Mouse (Mus musculus): ENCODE measurements around the gene Ccdc194. TPM values are rescaled to one million over a fixed set of nuclear protein-coding genes. Genes with fewer than 3 reads are reported as not detected.
A peak's percentile ranks its signal among the peaks of the same experiment; 100 is the strongest.

Gene Ccdc194
- polyA plus RNA-seq, 1 experiment = 0.04 TPM

GRCm38 (mm10) chr8:71572077-71572476 lies 46.6 kb upstream of the Ccdc194 start:
- H3K4me3 ChIP-seq = no peak overlapping the region
- no peak overlapping the region for H3K4me2 ChIP-seq (ENCODE audit: low read depth)
- H3K27me3 ChIP-seq (ENCODE audit: control insufficient read depth, insufficient read depth, insufficient read length) = no peaks in the 10 kb centered on the region
- no peak for TF ChIP-seq REST (IDR thresholded peaks at IDR 0.05; ENCODE audit: insufficient read depth, insufficient read length)
- TF ChIP-seq E2F4 (IDR thresholded peaks at IDR 0.05; ENCODE audit: insufficient read depth) = no peak
- TF ChIP-seq MAX (IDR thresholded peaks at IDR 0.05; ENCODE audit: low read depth) = no peak
- no peak for TF ChIP-seq POLR2AphosphoS2 (IDR thresholded peaks at IDR 0.05; ENCODE audit: insufficient read length, low read depth)
- TF ChIP-seq MYOD1 (IDR thresholded peaks at IDR 0.05; ENCODE audit: control insufficient read depth in 1 of 3, insufficient read length in 2 of 3, low read depth in 2 of 3) = no peak
- TF ChIP-seq TCF12 (IDR thresholded peaks at IDR 0.05; ENCODE audit: insufficient read depth, poor library complexity, severe bottlenecking) = no peak
- TF ChIP-seq SRF (IDR thresholded peaks at IDR 0.05; ENCODE audit: control insufficient read depth, insufficient read length, low read depth) = no peak
- no peak for TF ChIP-seq USF1 (IDR thresholded peaks at IDR 0.05; ENCODE audit: low read depth)
- no peak for TF ChIP-seq TCF3 (IDR thresholded peaks at IDR 0.05; ENCODE audit: insufficient read length, low read depth)
- TF ChIP-seq CEBPB (IDR thresholded peaks at IDR 0.05; ENCODE audit: insufficient read depth, poor library complexity, severe bottlenecking) = no peak
- no peak for TF ChIP-seq POLR2A (IDR thresholded peaks at IDR 0.05; ENCODE audit: insufficient read length, low read depth)
- TF ChIP-seq MYOG (IDR thresholded peaks at IDR 0.05; ENCODE audit: control insufficient read depth in 1 of 3, insufficient read depth in 1 of 3, insufficient read length in 2 of 3, low read depth in 2 of 3) = no peak
- no peaks in the 10 kb centered on the region for H3K79me2 ChIP-seq (ENCODE audit: control insufficient read depth, insufficient read depth)
- H3K36me3 ChIP-seq (ENCODE audit: control insufficient read depth, insufficient read depth) = no peaks in the 10 kb centered on the region
- no peak overlapping the region for H3ac ChIP-seq (ENCODE audit: control insufficient read depth, insufficient read length)

- TF ChIP-seq REST (IDR thresholded peaks at IDR 0.05; ENCODE audit: insufficient read depth, insufficient read length) (no peak), USF1 (IDR thresholded peaks at IDR 0.05; ENCODE audit: low read depth) (peak; percentile 74), POLR2AphosphoS2 (IDR thresholded peaks at IDR 0.05; ENCODE audit: insufficient read length, low read depth) (no peak), SRF (IDR thresholded peaks at IDR 0.05; ENCODE audit: control insufficient read depth, insufficient read length, low read depth) (peak; percentile 20), TCF3 (IDR thresholded peaks at IDR 0.05; ENCODE audit: insufficient read length, low read depth) (no peak), POLR2A (IDR thresholded peaks at IDR 0.05; ENCODE audit: insufficient read length, low read depth) (peak; percentile 46)
- H3K79me2 ChIP-seq (ENCODE audit: control insufficient read depth, insufficient read depth) = no peaks in the 10 kb centered on the region
- H3K4me3 ChIP-seq = peak overlapping the region; percentile 35
- peak overlapping the region; percentile 90 for H3K4me2 ChIP-seq (ENCODE audit: low read depth)
- H3K36me3 ChIP-seq (ENCODE audit: control insufficient read depth, insufficient read depth) = no peaks in the 10 kb centered on the region
- no peaks in the 10 kb centered on the region for H3K27me3 ChIP-seq (ENCODE audit: control insufficient read depth, insufficient read depth, insufficient read length)
- peak overlapping the region; percentile 36 for H3ac ChIP-seq (ENCODE audit: control insufficient read depth, insufficient read length)
These were observed 44.9 kb upstream of the Ccdc194 start for GRCm38 (mm10) chr8:71570291-71570954.

GRCm38 (mm10) chr8:71569366-71570290 lies 44.1 kb upstream of the Ccdc194 start:
- Histone ChIP-seq H3K27me3 (ENCODE audit: control insufficient read depth, insufficient read depth, insufficient read length) (no peaks in the 10 kb centered on the region), H3K4me2 (ENCODE audit: low read depth) (peak overlapping the region; percentile 90), H3K79me2 (ENCODE audit: control insufficient read depth, insufficient read depth) (no peaks in the 10 kb centered on the region), H3K36me3 (ENCODE audit: control insufficient read depth, insufficient read depth) (no peaks in the 10 kb centered on the region), H3K4me3 (peak overlapping the region; percentile 35), H3ac (ENCODE audit: control insufficient read depth, insufficient read length) (peak overlapping the region; percentile 36)
- TF ChIP-seq MYOD1 (IDR thresholded peaks at IDR 0.05; ENCODE audit: control insufficient read depth in 1 of 3, insufficient read length in 2 of 3, low read depth in 2 of 3) (no peak), MAX (IDR thresholded peaks at IDR 0.05; ENCODE audit: low read depth) (no peak), TCF3 (IDR thresholded peaks at IDR 0.05; ENCODE audit: insufficient read length, low read depth) (no peak), E2F4 (IDR thresholded peaks at IDR 0.05; ENCODE audit: insufficient read depth) (no peak), REST (IDR thresholded peaks at IDR 0.05; ENCODE audit: insufficient read depth, insufficient read length) (no peak)

- H3K36me3 ChIP-seq (ENCODE audit: control insufficient read depth, insufficient read depth) = no peaks in the 10 kb centered on the region
- TF ChIP-seq MYOG (IDR thresholded peaks at IDR 0.05; ENCODE audit: control insufficient read depth in 1 of 3, insufficient read depth in 1 of 3, insufficient read length in 2 of 3, low read depth in 2 of 3) = no peak
- H3K4me3 ChIP-seq = peak overlapping the region; percentile 35
- peak overlapping the region; percentile 18 for H3K4me2 ChIP-seq (ENCODE audit: low read depth)
- H3ac ChIP-seq (ENCODE audit: control insufficient read depth, insufficient read length) = no peak overlapping the region
- H3K79me2 ChIP-seq (ENCODE audit: control insufficient read depth, insufficient read depth) = no peaks in the 10 kb centered on the region
- H3K27me3 ChIP-seq (ENCODE audit: control insufficient read depth, insufficient read depth, insufficient read length) = no peaks in the 10 kb centered on the region
These were observed 43.4 kb upstream of the Ccdc194 start for GRCm38 (mm10) chr8:71568941-71569340.

GRCm38 (mm10) chr8:71568387-71568937 lies 43.0 kb upstream of the Ccdc194 start, which contains the start of gene Slc27a1:
Gene Slc27a1, plus strand, starts transcription at chr8:71568882.
- no peak for TF ChIP-seq E2F4 (IDR thresholded peaks at IDR 0.05; ENCODE audit: insufficient read depth)
- TF ChIP-seq MYOD1 (IDR thresholded peaks at IDR 0.05; ENCODE audit: control insufficient read depth in 1 of 3, insufficient read length in 2 of 3, low read depth in 2 of 3) = peak in 1 of 3 experiments; percentile 36
- peak in 1 of 3 experiments; percentile 24 for TF ChIP-seq MYOG (IDR thresholded peaks at IDR 0.05; ENCODE audit: control insufficient read depth in 1 of 3, insufficient read depth in 1 of 3, insufficient read length in 2 of 3, low read depth in 2 of 3)
- no peak for TF ChIP-seq CEBPB (IDR thresholded peaks at IDR 0.05; ENCODE audit: insufficient read depth, poor library complexity, severe bottlenecking)
- no peak for TF ChIP-seq REST (IDR thresholded peaks at IDR 0.05; ENCODE audit: insufficient read depth, insufficient read length)
- no peak for TF ChIP-seq SRF (IDR thresholded peaks at IDR 0.05; ENCODE audit: control insufficient read depth, insufficient read length, low read depth)
- Histone ChIP-seq H3K79me2 (ENCODE audit: control insufficient read depth, insufficient read depth) (no peaks in the 10 kb centered on the region), H3K27me3 (ENCODE audit: control insufficient read depth, insufficient read depth, insufficient read length) (no peaks in the 10 kb centered on the region), H3K4me2 (ENCODE audit: low read depth) (peak within 1 kb of the TSS; percentile 90), H3ac (ENCODE audit: control insufficient read depth, insufficient read length) (no peak within 1 kb of the TSS), H3K36me3 (ENCODE audit: control insufficient read depth, insufficient read depth) (no peaks in the 10 kb centered on the region), H3K4me3 (peak within 1 kb of the TSS; percentile 35)
